ENCODE assay signal across 8 mouse cellular contexts in genomic region chr11:69621571-69622268, GRCm38 (mm10). TPM values are rescaled to one million over a fixed set of nuclear protein-coding genes. Genes with fewer than 3 reads are reported as not detected.
A peak's percentile ranks its signal among the peaks of the same experiment; 100 is the strongest.
DNase-seq lines count a peak whose midpoint lies in the region; ATAC-seq lines count a peak whose summit lies in the region.

TSS of gene Sat2 (plus strand) at chr11:69622024.

- intact Hi-C loops in left cerebral cortex, postnatal 14 days (cut with DNase I) = no loop called here

- peak within 1 kb of the TSS; percentile 77 for H3K4me2 ChIP-seq in forebrain, embryonic 14.5 days (ENCODE audit: low read length)
- H3K4me2 ChIP-seq in midbrain, embryonic 12.5 days (replicated peaks) = peak within 1 kb of the TSS; percentile 65

- H3K9me3 ChIP-seq in forebrain, embryonic 14.5 days (replicated peaks; ENCODE audit: control insufficient read depth, low read length) = no peaks in the 10 kb centered on the region
- H3K9me3 ChIP-seq in midbrain, embryonic 12.5 days = no peaks in the 10 kb centered on the region

- H3K9ac ChIP-seq in forebrain, embryonic 14.5 days (ENCODE audit: low read length) = peak within 1 kb of the TSS; percentile 80
- H3K9ac ChIP-seq in midbrain, embryonic 12.5 days (replicated peaks) = peak within 1 kb of the TSS; percentile 62

- no peak for DNase-seq in frontal cortex, postnatal 25 days (ENCODE audit: low spot score in 2 of 2)
- DNase-seq in forebrain, embryonic 14.5 days (ENCODE audit: low spot score) = peak; percentile 86
- DNase-seq in heart, postnatal 4 days = peak; percentile 63
- peak; percentile 44 to 60 for DNase-seq in left cerebral cortex, postnatal 14 days (ENCODE audit: low spot score in 2 of 2)

- no peaks in the 10 kb centered on the region for H3K27me3 ChIP-seq in forebrain, embryonic 14.5 days (replicated peaks; ENCODE audit: control insufficient read depth, insufficient read depth, low read length)
- peaks cover 13% of the 10 kb centered on the region for H3K27me3 ChIP-seq in midbrain, embryonic 12.5 days

- H3K4me1 ChIP-seq in forebrain, embryonic 14.5 days (ENCODE audit: control insufficient read depth, insufficient read depth, low read length) = peaks cover 10% of the 10 kb centered on the region
- H3K4me1 ChIP-seq in midbrain, embryonic 12.5 days = peaks cover 15% of the 10 kb centered on the region

- peak within 1 kb of the TSS; percentile 60 for H3K27ac ChIP-seq in forebrain, embryonic 14.5 days (ENCODE audit: low read depth, low read length)
- peak within 1 kb of the TSS; percentile 75 for H3K27ac ChIP-seq in midbrain, embryonic 12.5 days (replicated peaks)

- no peaks in the 10 kb centered on the region for H3K36me3 ChIP-seq in forebrain, embryonic 14.5 days (ENCODE audit: control insufficient read depth, insufficient read depth, low read length)
- H3K36me3 ChIP-seq in midbrain, embryonic 12.5 days = no peaks in the 10 kb centered on the region

- peak; percentile 65; the same call in 1 of the 2 replicates for ATAC-seq in frontal cortex, adult (ENCODE audit: low TSS enrichment)
- peak; percentile 66; the same call in 1 of the 2 replicates for ATAC-seq in cerebellum, adult (ENCODE audit: insufficient number of reproducible peaks, low FRiP score, low TSS enrichment)
- ATAC-seq in forebrain, embryonic 14.5 days = peak; percentile 92
- ATAC-seq in midbrain, embryonic 12.5 days (ENCODE audit: low FRiP score, low read depth) = peak; percentile 85
- no peak for ATAC-seq in monocyte, adult 5-6 weeks (replicated peaks; ENCODE audit: insufficient number of reproducible peaks, low FRiP score, low TSS enrichment, poor library complexity, severe bottlenecking)

- WGBS in forebrain, embryonic 14.5 days = under 1% methylated on average over 20 of the region's 20 CpGs
- WGBS in midbrain, embryonic 12.5 days = under 1% methylated on average over 20 of the region's 20 CpGs

- peak within 1 kb of the TSS; percentile 45 for H3K4me3 ChIP-seq in forebrain, embryonic 14.5 days (ENCODE audit: low read depth, low read length)
- peak within 1 kb of the TSS; percentile 44 for H3K4me3 ChIP-seq in midbrain, embryonic 12.5 days

RNA-seq across cellular contexts. Expression of gene Sat2, which starts in this region (rescaled TPM):
- 17.6 and 18.2 TPM in 2 replicates for polyA plus RNA-seq in forebrain, embryonic 14.5 days (2014; fragmentation: Nextera tagmentation; extraction: Ambion mirVana)
- total RNA-seq in heart, postnatal 4 days (2021) = 1 to 10 TPM; 5.3 to 6.7 TPM
- total RNA-seq in left cerebral cortex, postnatal 14 days (2021) = 10 to 100 TPM in 1 of 2 experiments, 1 to 10 TPM in 1; 9.9 to 10.2 TPM
- 22.3 and 23.5 TPM in 2 replicates for polyA plus RNA-seq in midbrain, embryonic 12.5 days (2016; fragmentation: Nextera tagmentation; extraction: Ambion mirVana)
- total RNA-seq in monocyte, adult 5-6 weeks (2017) = 0.67 TPM in 1 of 3 replicates, not detected in the others

Comparison
In these comparisons a context has a peak if more than half of its experiments do, and no peak if none do; other contexts are left out.
1. DNase-seq: peak in forebrain, embryonic 14.5 days (single experiment), heart, postnatal 4 days (single experiment) and left cerebral cortex, postnatal 14 days (2 of 2); none in frontal cortex, postnatal 25 days (0 of 2).